Comparison of ENCODE assay signal across 27 mouse cellular contexts in the genomic region with DNA sequence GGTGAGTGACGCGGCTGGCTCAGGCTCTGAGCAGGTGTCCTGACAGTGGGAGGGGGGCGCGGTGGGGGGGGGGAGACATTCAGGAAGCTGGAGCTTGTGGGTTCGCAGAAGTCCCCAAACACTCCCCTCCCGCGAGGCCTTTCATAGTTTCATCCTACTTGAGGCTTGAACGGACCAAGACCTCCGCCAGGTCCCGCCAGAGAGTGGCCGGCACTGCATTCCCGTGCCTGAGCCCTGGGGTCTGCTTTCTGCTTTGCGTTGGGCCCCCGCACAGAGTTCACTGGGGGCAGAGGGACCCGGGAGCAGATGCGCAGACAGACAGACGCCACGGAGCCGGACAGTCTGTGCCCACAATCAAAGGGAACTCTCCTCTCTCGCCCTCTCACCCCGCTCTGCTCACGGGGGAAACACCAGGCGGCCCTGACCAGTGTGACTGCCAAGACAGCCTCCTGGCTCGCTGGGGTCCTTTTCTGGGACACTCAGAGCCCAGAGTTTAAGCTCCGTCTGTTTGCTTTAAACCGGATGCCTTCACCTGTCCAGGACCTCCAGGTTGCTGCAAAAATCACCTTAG. TPM values are rescaled to one million over a fixed set of nuclear protein-coding genes. Genes with fewer than 3 reads are reported as not detected.
DNase-seq lines count a peak whose midpoint lies in the region; ATAC-seq and TF ChIP-seq lines count a peak whose summit lies in the region.
"Had no signal": no experiment of that assay in that cellular context is flagged by ENCODE, and none has a peak within 500 bp of the region (broad histone marks: within the 10 kb centered on the region; RNA-seq: fewer than 3 reads in every experiment).

No protein-coding gene starts in this region.

- peaks cover 97% of the 10 kb centered on the region for H3K27me3 ChIP-seq in heart, embryonic 10.5 days (ENCODE audit: insufficient read depth, poor library complexity, severe bottlenecking)
- peaks cover 97% of the 10 kb centered on the region for H3K27me3 ChIP-seq in liver, embryonic 11.5 days (replicated peaks; ENCODE audit: control insufficient read depth, insufficient read depth, low read length)
- peaks cover 100% of the 10 kb centered on the region for H3K27me3 ChIP-seq in liver, embryonic 12.5 days (replicated peaks)
- peaks cover 95% of the 10 kb centered on the region for H3K27me3 ChIP-seq in heart, postnatal 0 days (ENCODE audit: control insufficient read depth, insufficient read depth, low read length)

- H3K36me3 ChIP-seq in heart, embryonic 10.5 days = no peaks in the 10 kb centered on the region
- H3K36me3 ChIP-seq in liver, embryonic 11.5 days (ENCODE audit: control insufficient read depth, insufficient read depth, low read length) = no peaks in the 10 kb centered on the region
- no peaks in the 10 kb centered on the region for H3K36me3 ChIP-seq in liver, embryonic 12.5 days
- H3K36me3 ChIP-seq in ES-E14 (ENCODE audit: control insufficient read depth, insufficient read depth, low read length, poor library complexity, severe bottlenecking) = no peaks in the 10 kb centered on the region
- no peaks in the 10 kb centered on the region for H3K36me3 ChIP-seq in heart, postnatal 0 days (replicated peaks; ENCODE audit: control insufficient read depth, insufficient read depth, low read length)
- H3K36me3 ChIP-seq: embryonic facial prominence, embryonic 15.5 days; liver, embryonic 13.5 days had no signal

- H3K9ac ChIP-seq in liver, embryonic 11.5 days (ENCODE audit: low read depth, low read length) = no peak overlapping the region
- H3K9ac ChIP-seq in liver, embryonic 12.5 days = no peak overlapping the region
- peak overlapping the region; percentile 31; the same call in 1 of the 2 replicates for H3K9ac ChIP-seq in ES-E14 (ENCODE audit: insufficient read depth, low read depth, low read length, poor library complexity, severe bottlenecking)
- H3K9ac ChIP-seq in heart, postnatal 0 days (replicated peaks; ENCODE audit: low read depth, low read length) = peak overlapping the region; percentile 45
- H3K9ac ChIP-seq: embryonic facial prominence, embryonic 15.5 days; liver, embryonic 13.5 days had no signal

- H3K4me1 ChIP-seq in heart, embryonic 10.5 days = peaks cover 45% of the 10 kb centered on the region
- H3K4me1 ChIP-seq in liver, embryonic 11.5 days (replicated peaks; ENCODE audit: control insufficient read depth, insufficient read depth, low read length) = no peaks in the 10 kb centered on the region
- H3K4me1 ChIP-seq in liver, embryonic 12.5 days = no peaks in the 10 kb centered on the region
- H3K4me1 ChIP-seq in ES-E14 (ENCODE audit: control insufficient read depth in 2 of 2, insufficient read depth in 2 of 2, low read length in 2 of 2, poor library complexity in 1 of 2) = peaks cover 0 to 4% of the 10 kb centered on the region in 2 experiments; a peak in 1 of 4 replicates
- no peaks in the 10 kb centered on the region for H3K4me1 ChIP-seq in heart, postnatal 0 days (ENCODE audit: control insufficient read depth, insufficient read depth)
- H3K4me1 ChIP-seq: embryonic facial prominence, embryonic 15.5 days; liver, embryonic 13.5 days had no signal

- TF ChIP-seq EP300 in heart, postnatal 0 days (IDR thresholded peaks at IDR 0.05; ENCODE audit: low read depth) = no peak

- WGBS in heart, embryonic 10.5 days = 2% methylated on average over 26 of the region's 26 CpGs
- WGBS in liver, embryonic 11.5 days = 3% methylated on average over 26 of the region's 26 CpGs
- WGBS in liver, embryonic 12.5 days (ENCODE audit: insufficient replicate concordance) = 4% methylated on average over 26 of the region's 26 CpGs
- 4% methylated on average over 26 of the region's 26 CpGs for WGBS in heart, postnatal 0 days

- H3K4me2 ChIP-seq in liver, embryonic 11.5 days = peak overlapping the region; percentile 21; the same call in 1 of the 2 replicates
- no peak overlapping the region for H3K4me2 ChIP-seq in liver, embryonic 12.5 days
- H3K4me2 ChIP-seq in heart, postnatal 0 days (ENCODE audit: low read depth, low read length) = peak overlapping the region; percentile 43
- H3K4me2 ChIP-seq: embryonic facial prominence, embryonic 15.5 days; liver, embryonic 13.5 days had no signal

- peak overlapping the region; percentile 92 for H3K27ac ChIP-seq in heart, embryonic 10.5 days
- H3K27ac ChIP-seq in liver, embryonic 11.5 days (ENCODE audit: low read depth, low read length) = no peak overlapping the region
- H3K27ac ChIP-seq in liver, embryonic 12.5 days = no peak overlapping the region
- no peak overlapping the region for H3K27ac ChIP-seq in ES-E14 (ENCODE audit: insufficient read depth, low read depth, low read length, poor library complexity, severe bottlenecking)
- peak overlapping the region; percentile 70 for H3K27ac ChIP-seq in heart, postnatal 0 days (ENCODE audit: low read depth)
- H3K27ac ChIP-seq: embryonic facial prominence, embryonic 15.5 days; kidney, postnatal 0 days; liver, embryonic 13.5 days had no signal

- DNase-seq in heart, embryonic 10.5 days (ENCODE audit: low spot score) = no peak
- DNase-seq in heart, postnatal 25 days (ENCODE audit: low spot score) = no peak
- DNase-seq in liver, embryonic 11.5 days (ENCODE audit: low spot score) = no peak
- no peak for DNase-seq in ES-E14 (ENCODE audit: low read depth, low spot score)
- no peak for DNase-seq in heart, postnatal 0 days (ENCODE audit: low spot score)
- DNase-seq in frontal cortex, postnatal 36 days (ENCODE audit: low spot score in 2 of 2) = no peak
- no peak for DNase-seq in left cerebral cortex, postnatal 36 days (ENCODE audit: low spot score in 2 of 2)
- DNase-seq: adrenal gland, postnatal 25 days; B cell, adult 2 months; cerebellum, adult 18-20 months; gastrocnemius, postnatal 14 days; liver, embryonic 13.5 days; lung, postnatal 36 days; right cerebral cortex, postnatal 4 days; thymus, postnatal 36 days had no signal

- ATAC-seq in liver, embryonic 11.5 days (replicated peaks; ENCODE audit: low FRiP score) = no peak
- no peak for ATAC-seq in liver, embryonic 12.5 days
- ATAC-seq in heart, postnatal 0 days (ENCODE audit: insufficient read depth, low read depth) = no peak
- ATAC-seq: activated CD4-positive, CD25-positive, alpha-beta regulatory T cell, adult 4 months; hindbrain, embryonic 16.5 days; intestine, postnatal 0 days; Patski had no signal

- H3K4me3 ChIP-seq in heart, embryonic 10.5 days = peak overlapping the region; percentile 61
- peak overlapping the region; percentile 11; the same call in 1 of the 2 replicates for H3K4me3 ChIP-seq in liver, embryonic 11.5 days (ENCODE audit: low read depth, low read length)
- no peak overlapping the region for H3K4me3 ChIP-seq in liver, embryonic 12.5 days
- peak overlapping the region; percentile 25 to 36; a peak in 1 of 4 replicates for H3K4me3 ChIP-seq in ES-E14 (ENCODE audit: insufficient read depth in 1 of 2, low read depth in 1 of 2, low read length in 2 of 2, poor library complexity in 1 of 2, severe bottlenecking in 1 of 2)
- peak overlapping the region; percentile 28 for H3K4me3 ChIP-seq in heart, postnatal 0 days (ENCODE audit: low read depth, low read length)
- H3K4me3 ChIP-seq: embryonic facial prominence, embryonic 15.5 days; liver, embryonic 13.5 days had no signal

- no peak for TF ChIP-seq CTCF in heart, postnatal 0 days (IDR thresholded peaks at IDR 0.05; ENCODE audit: low read depth)

- no peaks in the 10 kb centered on the region for H3K9me3 ChIP-seq in heart, embryonic 10.5 days
- H3K9me3 ChIP-seq in liver, embryonic 11.5 days (ENCODE audit: control insufficient read depth, low read length) = no peaks in the 10 kb centered on the region
- no peaks in the 10 kb centered on the region for H3K9me3 ChIP-seq in liver, embryonic 12.5 days (replicated peaks)
- no peaks in the 10 kb centered on the region for H3K9me3 ChIP-seq in ES-E14 (ENCODE audit: control insufficient read depth, insufficient read depth, low read depth, low read length)
- H3K9me3 ChIP-seq in heart, postnatal 0 days (replicated peaks; ENCODE audit: control insufficient read depth, low read length) = no peaks in the 10 kb centered on the region
- H3K9me3 ChIP-seq: embryonic facial prominence, embryonic 15.5 days; liver, embryonic 13.5 days had no signal

- intact Hi-C loops in heart, postnatal 25 days (cut with DNase I) = no loop called here
- intact Hi-C loops in left cerebral cortex, postnatal 36 days (cut with DNase I) = loop anchor here (5.0 kb wide), 1 partner anchor 35 kb away; the partner anchor contains the start of gene Tbx5

- in situ Hi-C loops in ES-E14 (cut with MboI; ENCODE audit: low sequenced_read_pairs in 2 of 2, unreplicated experiment in 2 of 2) = loop anchor here in 1 of 2 experiments (25.0 kb wide), 1 partner anchor 290 kb away; no protein-coding TSS in a partner anchor

TF ChIP-seq in ES-E14, 5 proteins besides CTCF, POLR2A, EP300 and RAD21:
- TF ChIP-seq MAFK (IDR thresholded peaks at IDR 0.05; ENCODE audit: insufficient read depth, low read depth, low read length) (no peak), HCFC1 (IDR thresholded peaks at IDR 0.05; ENCODE audit: borderline replicate concordance, insufficient read depth, low read length) (no peak), ZC3H11A (IDR thresholded peaks at IDR 0.05; ENCODE audit: borderline replicate concordance, low read depth, low read length) (no peak), ZNF384 (IDR thresholded peaks at IDR 0.05; ENCODE audit: low read depth, low read length) (no peak), CHD2 (IDR thresholded peaks at IDR 0.05; ENCODE audit: low read depth, low read length) (no peak)

RNA-seq across cellular contexts. Expression of gene Tbx5, which starts 34.8 kb away (rescaled TPM):
- 41.9 and 44.2 TPM in 2 replicates for polyA plus RNA-seq in heart, embryonic 10.5 days (2016; fragmentation: Nextera tagmentation; extraction: Ambion mirVana)
- total RNA-seq in heart, postnatal 25 days (2021) = 10 to 100 TPM; 29.0 to 33.6 TPM
- polyA plus RNA-seq in liver, embryonic 11.5 days (2014; fragmentation: Nextera tagmentation; extraction: Ambion mirVana) = 3.6 and 5.7 TPM in 2 replicates
- 0.27 and 0.83 TPM in 2 replicates for polyA plus RNA-seq in liver, embryonic 12.5 days (2016; fragmentation: Nextera tagmentation; extraction: Ambion mirVana)
- not detected in 2 replicates for total RNA-seq in ES-E14 (2012; rRNA removed)
- total RNA-seq in heart, postnatal 0 days (2014; rRNA removed; ENCODE audit: low replicate concordance) = 17.3 and 22.8 TPM in 2 replicates
- 29.2 and 31.1 TPM in 2 replicates for polyA plus RNA-seq in heart, postnatal 0 days (2015; fragmentation: Nextera tagmentation; extraction: Ambion mirVana)
- total RNA-seq in left cerebral cortex, postnatal 36 days (2021) = not detected
- total RNA-seq: layer of hippocampus, adult 8-10 months; left cerebral cortex, adult 8-10 months; neutrophil, adult 5-6 weeks had no signal
- polyA plus RNA-seq: activated CD4-positive, CD25-positive, alpha-beta regulatory T cell, adult 4 months; forebrain, embryonic 11.5 days; frontal cortex, adult 2 months; intestine, postnatal 0 days; kidney, postnatal 0 days; Patski had no signal

Comparison
In these comparisons a context has a peak if more than half of its experiments do, and no peak if none do; other contexts are left out.
1. H3K27ac ChIP-seq: peak in heart, embryonic 10.5 days (single experiment) and heart, postnatal 0 days (single experiment); none in liver, embryonic 11.5 days (single experiment), liver, embryonic 12.5 days (single experiment) and ES-E14 (single experiment).
2. H3K9ac ChIP-seq: peak in ES-E14 (single experiment) and heart, postnatal 0 days (single experiment); none in liver, embryonic 11.5 days (single experiment) and liver, embryonic 12.5 days (single experiment).
3. RNA of gene Tbx5, which starts 34.8 kb away (total RNA-seq): 29.0 to 33.6 TPM in heart, postnatal 25 days and 17.3 to 22.8 TPM in heart, postnatal 0 days; not detected in ES-E14 and not detected in left cerebral cortex, postnatal 36 days; every median in the first group is over 10 times any median in the second.